Mouse (Mus musculus): ENCODE measurements around the gene Polg2.
"Not testable (repeated sequence)": the region's sequence is repeated elsewhere in the genome, so short reads cannot be mapped to it uniquely, and the experiment has no call there.

The Polg2 gene

DNA sequence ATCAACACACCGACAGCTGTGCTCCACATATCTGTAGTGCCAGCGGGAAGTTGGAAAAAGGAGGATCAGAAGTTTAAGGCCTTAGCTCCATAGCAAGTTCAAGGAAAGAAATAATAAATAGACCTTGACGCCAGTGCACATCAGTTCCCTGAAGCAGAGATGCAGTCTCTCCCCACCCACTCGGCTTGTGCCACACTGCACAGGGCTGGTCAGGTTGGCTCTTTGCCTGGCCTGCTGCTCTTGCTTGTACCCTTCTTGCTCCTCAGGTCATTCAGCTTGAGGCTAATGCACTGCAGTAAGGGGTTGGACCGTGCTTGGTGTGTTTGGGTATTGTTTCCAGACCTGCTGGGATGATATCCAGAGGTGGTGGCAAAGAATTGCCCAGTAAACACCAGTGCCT is 18.8 kb downstream of the Polg2 start:
- DNase-seq = no peak

DNA sequence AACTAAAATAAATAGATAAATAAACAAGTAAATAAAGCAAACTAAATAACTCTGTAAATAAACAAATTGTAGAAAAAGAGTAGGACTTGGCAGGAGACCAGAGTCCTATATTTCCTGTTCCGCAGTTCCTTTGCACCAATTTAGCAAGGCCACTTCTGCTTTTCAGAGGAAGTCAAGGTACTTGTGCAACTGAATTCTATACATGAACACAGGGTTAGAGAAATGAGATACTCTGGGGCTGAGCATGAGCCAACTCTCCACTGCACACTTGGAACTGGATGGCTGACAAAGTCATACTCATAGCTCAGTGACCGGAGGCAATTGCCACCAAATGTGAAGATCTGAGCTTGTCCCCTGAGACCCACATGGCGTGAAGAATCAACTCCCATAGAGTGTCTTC is 20.3 kb downstream of the Polg2 start:
- DNase-seq = no peak

DNA sequence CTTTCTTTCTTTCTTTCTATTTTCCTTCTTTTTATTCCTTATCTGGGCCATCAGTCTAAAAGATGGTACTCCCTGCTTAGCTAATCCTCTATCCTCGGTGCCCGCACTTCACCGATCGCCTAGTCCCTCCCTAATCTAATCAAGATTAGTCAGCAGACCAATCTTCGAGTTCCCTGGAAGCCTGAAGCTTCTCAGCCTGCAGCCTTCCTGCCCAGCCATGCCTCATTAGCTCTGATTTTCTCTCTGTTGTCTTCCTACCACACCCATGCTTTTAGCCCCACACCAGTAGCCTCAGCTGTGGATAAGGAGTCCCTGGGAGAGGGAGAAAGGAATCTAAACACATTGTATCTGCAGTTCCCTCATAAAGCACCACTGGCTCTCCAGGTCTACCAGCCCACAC is 23.8 kb downstream of the Polg2 start:
- DNase-seq = no peak

DNA sequence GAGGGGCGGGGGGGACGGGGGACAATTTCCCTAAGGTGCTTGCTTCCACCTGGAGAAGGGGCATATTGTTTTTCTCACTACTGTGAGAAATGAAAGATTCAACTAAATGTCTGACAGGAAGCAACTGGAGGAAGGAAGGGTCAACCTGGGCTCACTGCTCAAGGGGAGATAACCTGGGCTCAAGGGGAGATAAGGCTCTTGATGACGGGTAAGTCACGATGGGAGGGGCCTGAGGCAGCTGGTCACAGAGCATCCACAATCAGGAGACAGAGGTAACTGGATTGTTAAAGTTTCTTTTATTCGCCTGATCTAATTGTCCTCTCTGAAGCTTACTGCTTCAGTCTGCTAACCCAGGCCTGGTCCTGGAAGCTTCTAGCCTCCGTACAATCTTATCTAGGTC is 26.0 kb downstream of the Polg2 start:
- DNase-seq = no peak

DNA sequence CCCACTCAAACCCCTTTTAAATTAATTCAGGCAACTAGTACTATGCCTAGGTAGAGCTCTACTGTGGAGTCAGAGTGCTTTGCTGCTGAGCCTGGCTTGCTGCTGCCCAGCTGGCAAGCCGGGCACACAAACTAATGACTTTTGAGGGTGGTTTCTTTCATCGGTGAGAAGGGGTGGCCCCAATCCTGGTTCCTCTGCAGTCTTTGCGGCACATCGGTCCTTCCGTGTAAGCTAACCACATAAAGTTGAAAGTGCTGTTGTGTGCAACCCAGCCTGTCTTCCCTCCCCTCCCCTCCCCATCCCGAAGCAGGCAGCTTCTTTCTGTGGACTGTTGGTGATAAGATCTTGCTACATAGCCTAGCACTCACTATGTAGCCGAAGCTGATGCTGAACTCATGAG is 27.2 kb downstream of the Polg2 start:
- no peak for DNase-seq

DNA sequence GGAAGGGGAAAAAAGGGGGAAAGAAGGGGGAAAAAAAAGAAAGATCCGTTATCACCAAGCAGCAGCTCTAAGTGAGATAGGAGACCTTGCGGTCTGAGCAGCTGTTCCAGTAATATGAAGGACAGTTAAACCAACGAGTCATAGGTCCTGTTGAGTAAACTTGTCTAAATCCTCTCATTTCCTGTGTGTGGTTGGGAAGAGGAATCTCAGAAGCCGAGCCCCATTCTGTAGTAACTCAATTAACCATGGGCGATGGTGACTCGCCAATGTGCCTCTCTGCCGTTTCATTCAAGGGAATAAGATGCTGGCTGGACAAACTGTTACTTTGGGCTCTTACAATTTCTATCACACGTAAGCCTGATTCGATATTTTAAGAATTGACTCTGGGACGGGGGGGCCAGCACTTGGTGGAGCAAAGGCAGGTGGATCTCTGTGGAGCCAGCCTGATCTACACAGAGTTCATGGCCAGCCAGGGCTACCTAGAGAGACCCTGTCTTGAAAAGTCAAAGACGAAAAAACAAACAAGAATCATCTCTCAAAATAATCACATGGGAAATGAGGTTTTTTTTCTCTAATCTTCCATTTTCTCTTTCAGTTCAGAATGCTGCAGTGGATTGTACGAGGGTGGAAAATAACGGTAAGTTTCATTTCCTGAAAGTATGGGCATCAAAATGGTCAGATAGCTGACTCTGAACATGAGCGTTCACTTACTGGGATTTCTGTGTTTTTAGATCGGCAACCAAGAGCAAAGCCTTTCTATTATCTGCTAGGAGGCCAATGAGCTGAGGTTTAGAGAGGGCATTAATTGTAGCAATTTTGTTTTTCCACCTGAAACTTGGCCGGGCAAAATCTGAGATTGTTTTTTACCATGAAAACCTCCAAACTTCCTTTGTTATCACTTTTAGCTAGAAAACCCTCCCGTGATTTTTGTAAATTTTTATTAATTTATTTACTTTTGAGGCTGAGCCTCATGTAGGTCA is 28.0 kb downstream of the Polg2 start, which contains the start of gene Milr1:
Milr1 (plus strand) TSS at position 188 of the 980 bp plus-strand sequence.
- no peak for DNase-seq

DNA sequence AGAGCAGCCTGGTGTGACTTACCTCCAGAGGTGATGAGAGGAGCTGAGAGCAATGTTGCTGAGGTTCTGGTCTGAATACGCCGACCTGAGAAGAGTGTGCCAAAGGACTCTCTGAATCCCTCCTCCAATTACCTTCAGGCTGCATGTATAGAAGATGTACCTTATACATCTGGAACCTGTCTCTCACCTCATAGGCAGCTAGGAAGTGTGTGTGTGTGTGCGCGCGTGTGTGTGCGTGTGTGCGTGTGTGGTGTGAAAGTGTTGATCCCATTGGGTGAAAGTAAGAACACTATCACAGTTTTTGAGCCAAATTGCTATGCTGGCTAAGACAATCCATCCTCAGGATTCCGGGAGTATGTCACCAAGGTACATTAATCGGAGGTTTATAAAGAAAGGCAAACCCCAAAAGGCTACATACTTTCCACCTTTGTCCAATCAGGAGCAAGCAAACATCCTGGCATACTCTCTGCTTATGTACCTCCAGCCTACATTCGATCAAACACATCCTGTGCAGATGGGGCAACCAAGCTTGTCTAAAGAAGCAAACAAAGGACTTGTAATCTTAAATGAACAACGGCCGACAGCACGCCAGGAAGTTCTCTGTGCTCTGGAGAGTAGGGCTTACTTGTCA is 29.1 kb downstream of the Polg2 start, which contains the start of gene Pecam1:
Pecam1 (minus strand) TSS at position 508 of the 631 bp plus-strand sequence.
- no peak for DNase-seq

DNA sequence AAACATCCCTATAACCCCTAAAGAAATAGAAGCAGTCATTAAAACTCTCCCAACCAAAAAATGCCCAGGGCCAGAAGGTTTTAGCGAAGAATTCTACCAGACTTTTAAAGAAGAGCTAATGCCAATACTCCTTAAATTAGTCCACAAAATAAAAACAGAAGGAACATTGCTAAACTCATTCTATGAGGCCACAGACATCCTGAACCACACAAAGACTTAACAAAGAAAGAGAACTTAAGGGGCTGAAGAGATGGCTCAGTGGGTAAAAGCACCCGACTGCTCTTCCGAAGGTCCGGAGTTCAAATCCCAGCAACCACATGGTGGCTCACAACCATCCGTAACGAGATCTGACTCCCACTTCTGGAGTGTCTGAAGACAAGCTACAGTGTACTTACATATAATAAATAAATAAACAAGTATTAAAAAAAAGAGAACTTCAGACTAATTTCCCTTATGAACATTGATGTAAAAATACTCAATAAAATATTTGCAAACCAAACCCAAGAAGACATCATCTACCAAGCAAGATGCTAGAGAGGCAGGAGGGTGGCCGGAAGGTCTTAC is 29.7 kb downstream of the Polg2 start:
- DNase-seq = not testable (repeated sequence)

DNA sequence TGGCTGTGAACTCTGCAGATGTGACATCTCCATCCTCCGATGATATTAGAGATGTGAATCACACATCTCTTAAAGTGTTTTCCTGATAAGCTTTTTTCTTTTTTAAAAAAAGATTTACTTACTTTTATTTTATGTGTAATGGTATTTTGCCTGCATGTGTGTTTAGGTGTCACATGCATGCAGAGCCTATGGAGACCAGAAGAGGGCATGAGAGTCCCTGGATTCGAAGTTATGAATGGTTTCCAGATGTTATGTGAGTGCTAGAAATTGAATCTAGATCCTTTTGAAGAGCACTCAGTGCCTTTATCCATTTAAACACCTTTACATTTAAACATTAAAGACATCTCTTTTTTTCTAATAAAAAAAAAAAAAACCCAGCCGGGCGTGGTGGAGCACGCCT is 34.4 kb downstream of the Polg2 start:
- no peak for DNase-seq

DNA sequence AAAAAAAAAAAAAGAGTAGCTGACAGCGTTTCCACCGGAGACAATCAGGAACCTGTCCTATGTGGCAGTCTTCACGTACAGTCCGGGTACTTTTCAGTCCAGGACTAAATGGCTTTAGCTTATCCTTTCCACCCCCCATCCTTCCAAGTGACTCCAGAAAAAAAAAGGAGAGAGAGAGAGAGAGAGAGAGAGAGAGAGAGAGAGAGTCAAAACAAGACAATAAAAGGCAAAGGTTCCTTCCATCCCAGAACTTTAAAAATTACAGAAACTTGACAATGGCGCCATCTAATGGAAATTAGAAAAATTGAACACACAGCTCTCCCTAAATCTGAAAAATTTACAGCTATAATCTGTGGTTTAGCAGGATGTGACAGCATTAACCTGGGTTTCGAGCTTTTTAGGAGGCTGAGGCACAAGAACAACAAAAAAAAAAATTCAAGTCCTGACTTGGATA is 36.9 kb downstream of the Polg2 start:
- DNase-seq = no peak

DNA sequence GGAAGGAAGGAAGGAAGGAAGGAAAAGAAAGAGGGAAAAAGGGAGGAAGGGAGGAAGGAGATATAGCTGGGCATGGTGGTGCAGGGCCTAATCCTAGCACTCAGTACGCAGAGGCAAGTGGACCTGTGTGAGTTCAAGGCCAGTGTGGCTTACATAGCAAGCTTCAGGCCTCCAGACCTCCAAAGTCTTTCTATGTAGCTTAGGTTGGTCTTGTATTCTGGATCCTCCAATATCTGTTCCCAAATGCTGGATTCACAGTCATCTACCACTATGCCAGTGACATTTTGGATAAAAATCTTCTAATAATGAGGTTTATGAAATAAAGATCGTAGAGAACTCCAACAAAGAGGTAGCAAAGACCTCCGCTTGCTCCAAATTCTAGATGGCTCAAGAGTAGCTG is 37.5 kb downstream of the Polg2 start:
- DNase-seq = no peak

DNA sequence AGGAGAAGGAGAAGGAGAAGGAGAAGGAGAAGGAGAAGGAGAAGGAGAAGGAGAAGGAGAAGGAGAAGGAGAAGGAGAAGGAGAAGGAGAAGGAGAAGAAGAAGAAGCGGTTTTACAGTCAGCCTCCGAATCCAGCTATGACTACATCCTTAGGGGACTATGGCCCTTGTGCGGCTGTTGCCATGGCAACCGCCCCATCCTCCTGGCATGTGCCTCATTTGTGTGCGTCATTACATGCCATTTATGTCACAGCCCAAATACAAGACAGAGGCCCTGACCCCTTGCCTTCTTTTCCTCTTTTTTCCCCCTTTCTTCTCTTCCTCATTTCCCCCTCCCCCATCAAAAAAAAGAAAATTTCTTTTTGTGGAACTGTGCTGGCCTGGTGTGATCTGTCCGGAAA is 38.1 kb downstream of the Polg2 start:
- no peak for DNase-seq

DNA sequence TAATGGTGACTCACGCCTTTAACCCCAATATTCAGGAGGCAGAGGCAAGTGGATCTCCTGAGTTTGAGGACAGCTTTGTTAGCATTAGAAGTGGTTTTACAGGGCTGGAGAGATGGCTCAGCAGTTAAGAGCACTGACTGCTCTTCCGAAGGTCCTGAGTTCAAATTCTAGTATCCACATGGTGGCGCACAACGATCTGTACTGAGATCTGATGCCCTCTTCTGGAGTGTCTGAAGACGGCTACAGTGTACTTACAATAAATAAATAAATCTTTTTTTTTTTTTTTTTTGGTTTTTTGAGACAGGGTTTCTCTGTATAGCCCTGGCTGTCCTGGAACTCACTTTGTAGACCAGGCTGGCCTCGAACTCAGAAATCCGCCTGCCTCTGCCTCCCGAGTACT is 38.6 kb downstream of the Polg2 start:
- DNase-seq = not testable (repeated sequence)

DNA sequence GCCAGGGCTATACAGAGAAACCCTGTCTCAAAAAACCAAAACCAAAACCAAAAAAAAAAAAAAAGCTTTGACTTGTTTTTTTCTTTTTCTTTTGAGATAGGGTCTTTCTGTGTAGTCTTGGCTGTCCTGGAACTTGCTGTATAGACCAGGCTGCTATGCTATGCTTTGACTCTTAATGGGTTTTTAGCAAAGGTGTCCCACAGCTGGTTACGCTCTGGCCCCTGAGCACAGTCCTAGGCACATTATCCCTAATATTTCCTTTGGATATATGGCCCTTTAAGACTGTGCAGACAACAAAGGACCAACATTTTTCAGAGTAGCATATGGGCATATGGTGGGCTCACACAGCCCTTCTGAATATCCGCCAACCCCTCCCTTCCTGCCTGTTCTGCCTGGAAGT is 40.2 kb downstream of the Polg2 start:
- no peak for DNase-seq

DNA sequence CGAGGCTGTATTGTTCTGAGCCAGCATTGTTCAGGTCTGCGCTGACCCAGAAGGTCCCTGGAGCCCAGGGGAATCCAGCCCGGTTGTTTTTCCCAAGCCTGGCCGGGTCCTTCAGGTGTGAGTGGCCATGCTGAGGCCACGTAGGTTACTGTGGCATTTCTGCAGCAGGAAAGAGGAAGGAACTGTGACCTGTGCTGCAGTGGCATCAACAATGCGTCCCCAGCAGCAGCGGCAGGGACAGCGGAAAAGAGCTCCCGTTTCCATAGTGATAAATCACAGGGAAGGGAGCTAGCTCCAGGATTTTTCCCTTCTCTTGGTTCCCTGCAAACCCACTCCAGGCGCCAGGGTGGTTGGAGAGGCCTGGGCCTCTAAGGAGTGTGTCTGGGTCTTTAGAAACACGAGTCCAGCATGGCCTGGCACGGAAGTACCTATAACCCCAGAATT is 42.1 kb downstream of the Polg2 start:
- DNase-seq = peak; percentile 46

DNA sequence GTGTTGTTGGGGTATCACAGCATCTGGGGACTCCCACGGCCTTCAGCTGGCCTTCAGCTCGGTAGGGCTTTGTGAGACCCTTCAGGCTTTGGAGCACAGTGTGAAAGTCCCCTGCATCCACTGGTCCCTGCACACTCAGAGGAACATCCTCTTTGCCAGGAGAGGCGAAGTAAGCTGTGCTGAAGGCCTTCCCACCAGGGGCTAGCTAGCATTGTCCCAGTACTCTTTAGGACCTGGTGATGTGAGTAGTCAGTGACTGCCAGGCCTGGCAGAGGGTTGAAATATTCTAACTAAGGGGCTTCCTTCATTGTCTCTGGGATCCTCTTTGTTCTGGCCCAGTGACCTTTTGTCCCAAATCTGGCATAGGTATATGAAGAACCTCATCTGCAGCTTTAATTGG is 42.7 kb downstream of the Polg2 start:
- no peak for DNase-seq

DNA sequence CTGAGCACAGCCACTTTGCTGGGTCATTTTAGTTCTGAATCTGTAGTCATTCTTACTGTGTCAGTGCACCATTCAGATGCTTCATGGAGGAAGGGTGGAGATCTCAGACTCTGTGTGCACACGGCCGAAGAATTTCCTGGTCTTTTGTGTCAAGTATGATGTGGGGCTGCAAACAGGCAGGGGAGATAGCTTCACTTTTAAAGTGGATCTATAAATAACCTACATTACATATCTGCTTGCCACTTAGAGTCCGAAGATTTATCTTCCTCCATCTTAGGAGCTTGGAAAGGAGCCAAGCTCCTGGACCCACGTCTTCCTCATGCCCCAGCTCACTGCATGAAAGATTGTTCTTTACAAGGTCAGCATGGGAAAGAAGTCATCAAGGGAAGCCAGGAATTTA is 48.6 kb downstream of the Polg2 start:
- DNase-seq = no peak

DNA sequence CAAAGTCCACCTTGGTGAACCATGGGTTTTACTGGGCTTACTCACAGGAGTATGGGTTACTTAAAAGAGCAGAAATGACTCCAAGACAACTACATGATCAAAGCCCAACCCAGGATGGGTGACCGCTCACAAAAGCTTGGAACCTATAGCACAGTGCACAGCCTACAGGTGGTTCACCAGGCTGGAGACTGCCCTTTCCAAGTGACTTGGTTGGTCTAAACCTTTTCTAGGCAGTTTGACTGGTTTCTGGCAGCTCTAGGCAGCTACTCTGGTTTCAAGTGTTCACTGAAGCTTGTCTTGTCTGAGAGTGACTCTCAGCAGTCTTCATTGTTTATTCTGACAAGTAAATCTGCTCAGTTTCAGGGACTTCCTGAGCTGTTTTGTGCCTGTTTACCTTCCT is 49.7 kb downstream of the Polg2 start:
- no peak for DNase-seq

DNA sequence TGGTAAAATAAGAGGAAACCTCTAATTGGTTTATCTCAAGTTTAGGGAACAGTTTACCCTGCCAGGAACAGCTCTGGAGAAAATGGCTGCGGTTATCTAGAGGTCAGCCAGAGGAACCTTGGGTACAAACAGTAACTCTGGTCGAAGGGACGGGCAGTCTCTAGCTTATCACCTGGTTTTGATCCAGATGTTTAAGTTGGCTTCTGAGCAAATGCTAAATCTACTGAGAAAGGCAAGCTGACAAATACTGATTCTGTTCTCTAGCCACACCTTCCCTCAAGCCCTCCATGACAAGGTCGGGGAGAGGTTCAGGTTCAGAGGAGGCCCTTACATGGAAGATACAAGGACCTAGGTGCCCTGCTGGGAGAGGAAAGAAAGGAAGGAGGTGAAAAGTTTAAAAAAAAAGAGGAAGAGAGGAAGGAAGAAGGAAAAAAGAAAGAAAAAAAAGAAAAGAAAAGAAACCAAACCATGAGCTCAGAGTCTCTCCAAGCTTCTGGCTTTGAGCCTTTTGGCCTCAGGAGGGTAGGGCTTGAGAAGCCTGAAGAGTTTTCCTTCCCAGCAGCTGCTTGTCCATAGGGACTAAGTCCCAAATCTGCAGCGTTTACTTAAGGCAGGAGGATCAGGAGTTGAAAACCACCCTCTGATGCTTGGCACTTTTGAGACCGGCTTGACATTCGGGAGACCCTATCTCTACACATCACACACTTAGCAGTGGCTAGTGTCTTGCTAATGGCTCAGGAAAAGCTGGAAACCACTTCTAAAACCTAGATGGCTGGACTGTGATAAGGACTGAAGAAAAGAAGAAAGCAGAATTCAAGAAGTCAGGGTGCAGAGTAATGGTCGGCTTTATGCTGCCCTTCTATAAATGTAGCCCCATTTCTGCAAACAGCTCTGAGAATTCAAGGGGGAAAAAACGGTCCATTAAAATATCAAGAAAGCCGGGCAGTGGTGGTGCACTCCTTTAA is 50.7 kb downstream of the Polg2 start:
- no peak for DNase-seq

DNA sequence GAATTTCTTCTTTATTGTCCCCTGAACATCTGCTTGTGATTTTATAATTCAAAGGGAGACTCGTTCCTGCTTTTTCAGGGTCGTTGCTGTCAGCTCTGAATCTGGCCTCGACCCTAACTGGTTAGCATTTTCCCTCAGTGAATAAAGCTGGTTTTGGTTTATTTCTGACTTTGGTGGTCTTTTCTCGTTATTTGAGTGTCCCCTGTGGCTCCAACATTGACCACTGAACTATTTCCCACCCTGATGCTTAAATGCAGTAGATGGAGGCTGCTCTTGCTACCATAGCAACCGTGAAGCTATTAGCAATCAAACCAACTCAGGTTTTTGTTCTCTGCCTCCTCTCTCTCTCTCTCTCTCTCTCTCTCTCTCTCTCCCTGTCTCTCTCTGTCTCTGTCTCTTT is 51.4 kb downstream of the Polg2 start:
- DNase-seq = no peak

DNA sequence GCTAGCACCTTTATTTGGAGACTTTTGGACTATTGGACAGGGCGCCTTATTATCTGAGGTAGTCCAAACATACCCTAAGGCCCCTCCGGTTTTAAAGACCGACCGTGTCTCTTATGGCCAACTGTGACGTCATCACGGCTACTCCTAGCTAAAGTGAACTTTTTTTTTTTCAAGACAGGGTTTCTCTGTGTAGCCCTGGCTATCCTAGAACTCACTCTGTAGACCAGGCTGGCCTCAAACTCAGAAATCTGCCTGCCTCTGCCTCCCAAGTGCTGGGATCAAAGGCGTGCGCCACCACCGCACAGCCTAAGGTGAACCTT is 54.5 kb downstream of the Polg2 start:
- not testable (repeated sequence) for DNase-seq

DNA sequence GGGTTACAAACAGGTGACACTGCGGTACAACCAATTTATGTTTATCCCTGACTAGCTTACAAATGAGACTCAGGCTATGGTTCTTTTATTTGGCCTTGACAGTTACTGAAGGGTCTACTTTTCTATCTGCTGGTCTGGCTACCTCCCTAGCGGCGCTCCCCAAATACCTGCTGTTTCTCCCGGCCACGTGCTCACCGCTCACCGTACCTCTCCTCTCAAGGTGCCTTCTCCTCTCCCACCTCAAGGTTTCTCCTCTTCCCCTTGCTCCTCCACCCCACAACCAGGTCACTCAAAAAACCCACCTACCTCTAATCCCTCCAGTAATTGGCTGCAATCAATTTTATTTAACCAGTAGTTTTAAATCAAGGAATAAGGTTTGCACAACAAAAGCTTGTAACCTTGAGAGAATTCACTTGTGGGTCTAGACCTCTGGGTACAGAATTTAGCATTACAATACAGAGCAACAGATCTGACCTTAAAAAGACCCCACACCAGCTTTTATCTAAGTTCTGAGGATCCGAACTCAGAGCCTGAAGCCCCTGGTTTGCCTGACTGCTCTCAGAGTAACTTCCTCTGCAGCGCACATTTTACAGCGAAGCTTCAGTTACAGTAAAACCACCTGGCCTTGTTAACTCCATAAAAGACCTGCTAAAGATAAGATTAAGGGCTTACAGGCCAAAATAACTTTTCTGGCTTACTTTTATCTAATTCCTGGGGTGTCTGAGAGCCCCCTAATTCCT is 55.0 kb downstream of the Polg2 start:
- DNase-seq = no peak

Measured in right cerebral cortex, postnatal 25 days (tissue).